Mouse (Mus musculus): ENCODE measurements around the gene Tk2.

The Tk2 gene

GRCm38 (mm10) chr8:104202320-104202719 lies 46.0 kb downstream of the Tk2 start:
- H3K4me1 ChIP-seq (replicated peaks; ENCODE audit: low read depth, low read length): no peaks in the 10 kb centered on the region
- H3K9me3 ChIP-seq (ENCODE audit: low read length): no peaks in the 10 kb centered on the region
- no peaks in the 10 kb centered on the region for H3K36me3 ChIP-seq (ENCODE audit: insufficient read depth, low read length)
- no peak for TF ChIP-seq NANOG (IDR thresholded peaks at IDR 0.05; ENCODE audit: borderline replicate concordance, low read length)
- no peak for TF ChIP-seq POU5F1 (IDR thresholded peaks at IDR 0.05; ENCODE audit: borderline replicate concordance, low read length)
- TF ChIP-seq CTCF (conservative IDR thresholded peaks at IDR 0.05; ENCODE audit: low read length): no peak
- peaks cover 26% of the 10 kb centered on the region for H3K27me3 ChIP-seq (ENCODE audit: insufficient read depth, low read length)
- H3K4me3 ChIP-seq (replicated peaks; ENCODE audit: low read length): no peak overlapping the region

- no peak for TF ChIP-seq POU5F1 (IDR thresholded peaks at IDR 0.05; ENCODE audit: borderline replicate concordance, low read length)
- no peak for TF ChIP-seq CTCF (conservative IDR thresholded peaks at IDR 0.05; ENCODE audit: low read length)
- TF ChIP-seq NANOG (IDR thresholded peaks at IDR 0.05; ENCODE audit: borderline replicate concordance, low read length): no peak
Observed at GRCm38 (mm10) chr8:104201622-104202021, 46.7 kb downstream of the Tk2 start.

GRCm38 (mm10) chr8:104199802-104200201 lies 48.6 kb downstream of the Tk2 start:
- no peaks in the 10 kb centered on the region for H3K9me3 ChIP-seq (ENCODE audit: low read length)
- no peaks in the 10 kb centered on the region for H3K36me3 ChIP-seq (ENCODE audit: insufficient read depth, low read length)
- no peak overlapping the region for H3K4me3 ChIP-seq (replicated peaks; ENCODE audit: low read length)
- no peaks in the 10 kb centered on the region for H3K4me1 ChIP-seq (replicated peaks; ENCODE audit: low read depth, low read length)
- peaks cover 26% of the 10 kb centered on the region for H3K27me3 ChIP-seq (ENCODE audit: insufficient read depth, low read length)
- TF ChIP-seq CTCF (conservative IDR thresholded peaks at IDR 0.05; ENCODE audit: low read length) (no peak), POU5F1 (IDR thresholded peaks at IDR 0.05; ENCODE audit: borderline replicate concordance, low read length) (no peak), NANOG (IDR thresholded peaks at IDR 0.05; ENCODE audit: borderline replicate concordance, low read length) (no peak)

More at GRCm38 (mm10) chr8:104201622-104202021, 46.7 kb downstream of the Tk2 start:
- Histone ChIP-seq H3K27me3 (ENCODE audit: insufficient read depth, low read length) (peaks cover 26% of the 10 kb centered on the region), H3K9me3 (ENCODE audit: low read length) (no peaks in the 10 kb centered on the region), H3K4me3 (replicated peaks; ENCODE audit: low read length) (no peak overlapping the region), H3K4me1 (replicated peaks; ENCODE audit: low read depth, low read length) (no peaks in the 10 kb centered on the region), H3K36me3 (ENCODE audit: insufficient read depth, low read length) (no peaks in the 10 kb centered on the region)

GRCm38 (mm10) chr8:104191496-104191895 lies 56.9 kb downstream of the Tk2 start:
- H3K36me3 ChIP-seq (ENCODE audit: insufficient read depth, low read length): no peaks in the 10 kb centered on the region
- H3K27me3 ChIP-seq (ENCODE audit: insufficient read depth, low read length): peaks cover 15% of the 10 kb centered on the region; the same call in 1 of the 2 replicates
- TF ChIP-seq NANOG (IDR thresholded peaks at IDR 0.05; ENCODE audit: borderline replicate concordance, low read length): no peak
- no peak for TF ChIP-seq CTCF (conservative IDR thresholded peaks at IDR 0.05; ENCODE audit: low read length)
- TF ChIP-seq POU5F1 (IDR thresholded peaks at IDR 0.05; ENCODE audit: borderline replicate concordance, low read length): no peak
- no peaks in the 10 kb centered on the region for H3K4me1 ChIP-seq (replicated peaks; ENCODE audit: low read depth, low read length)
- H3K4me3 ChIP-seq (replicated peaks; ENCODE audit: low read length): no peak overlapping the region
- H3K9me3 ChIP-seq (ENCODE audit: low read length): peaks cover 5% of the 10 kb centered on the region; the same call in 1 of the 2 replicates

- Histone ChIP-seq H3K4me3 (replicated peaks; ENCODE audit: low read length) (no peak overlapping the region), H3K4me1 (replicated peaks; ENCODE audit: low read depth, low read length) (no peaks in the 10 kb centered on the region), H3K27me3 (ENCODE audit: insufficient read depth, low read length) (peaks cover 15% of the 10 kb centered on the region; the same call in 1 of the 2 replicates), H3K36me3 (ENCODE audit: insufficient read depth, low read length) (no peaks in the 10 kb centered on the region), H3K9me3 (ENCODE audit: low read length) (peaks cover 5% of the 10 kb centered on the region; the same call in 1 of the 2 replicates)
- no peak for TF ChIP-seq POU5F1 (IDR thresholded peaks at IDR 0.05; ENCODE audit: borderline replicate concordance, low read length)
Observed at GRCm38 (mm10) chr8:104190777-104191468, 57.4 kb downstream of the Tk2 start.

- no peak for TF ChIP-seq CTCF (conservative IDR thresholded peaks at IDR 0.05; ENCODE audit: low read length)
- TF ChIP-seq POU5F1 (IDR thresholded peaks at IDR 0.05; ENCODE audit: borderline replicate concordance, low read length): no peak
- no peak for TF ChIP-seq NANOG (IDR thresholded peaks at IDR 0.05; ENCODE audit: borderline replicate concordance, low read length)
- H3K27me3 ChIP-seq (ENCODE audit: insufficient read depth, low read length): peaks cover 24% of the 10 kb centered on the region
- no peaks in the 10 kb centered on the region for H3K36me3 ChIP-seq (ENCODE audit: insufficient read depth, low read length)
- H3K4me1 ChIP-seq (replicated peaks; ENCODE audit: low read depth, low read length): no peaks in the 10 kb centered on the region
- peaks cover 4% of the 10 kb centered on the region; the same call in 1 of the 2 replicates for H3K9me3 ChIP-seq (ENCODE audit: low read length)
- H3K4me3 ChIP-seq (replicated peaks; ENCODE audit: low read length): no peak overlapping the region
Observed at GRCm38 (mm10) chr8:104188459-104188858, 59.9 kb downstream of the Tk2 start.

- TF ChIP-seq CTCF (conservative IDR thresholded peaks at IDR 0.05; ENCODE audit: low read length) (no peak), NANOG (IDR thresholded peaks at IDR 0.05; ENCODE audit: borderline replicate concordance, low read length) (no peak), POU5F1 (IDR thresholded peaks at IDR 0.05; ENCODE audit: borderline replicate concordance, low read length) (no peak)
- Histone ChIP-seq H3K4me3 (replicated peaks; ENCODE audit: low read length) (no peak overlapping the region), H3K9me3 (ENCODE audit: low read length) (no peaks in the 10 kb centered on the region), H3K36me3 (ENCODE audit: insufficient read depth, low read length) (no peaks in the 10 kb centered on the region), H3K4me1 (replicated peaks; ENCODE audit: low read depth, low read length) (no peaks in the 10 kb centered on the region), H3K27me3 (ENCODE audit: insufficient read depth, low read length) (peaks cover 27% of the 10 kb centered on the region)
Observed at GRCm38 (mm10) chr8:104187622-104188021, 60.7 kb downstream of the Tk2 start.

GRCm38 (mm10) chr8:104186827-104187226 lies 61.5 kb downstream of the Tk2 start:
- H3K4me3 ChIP-seq (replicated peaks; ENCODE audit: low read length): no peak overlapping the region
- no peak for TF ChIP-seq CTCF (conservative IDR thresholded peaks at IDR 0.05; ENCODE audit: low read length)
- no peak for TF ChIP-seq NANOG (IDR thresholded peaks at IDR 0.05; ENCODE audit: borderline replicate concordance, low read length)
- TF ChIP-seq POU5F1 (IDR thresholded peaks at IDR 0.05; ENCODE audit: borderline replicate concordance, low read length): no peak
- no peaks in the 10 kb centered on the region for H3K36me3 ChIP-seq (ENCODE audit: insufficient read depth, low read length)
- peaks cover 27% of the 10 kb centered on the region for H3K27me3 ChIP-seq (ENCODE audit: insufficient read depth, low read length)
- no peaks in the 10 kb centered on the region for H3K9me3 ChIP-seq (ENCODE audit: low read length)
- no peaks in the 10 kb centered on the region for H3K4me1 ChIP-seq (replicated peaks; ENCODE audit: low read depth, low read length)

GRCm38 (mm10) chr8:104184905-104185304 lies 63.5 kb downstream of the Tk2 start:
- Histone ChIP-seq H3K4me3 (replicated peaks; ENCODE audit: low read length) (no peak overlapping the region), H3K9me3 (ENCODE audit: low read length) (no peaks in the 10 kb centered on the region), H3K27me3 (ENCODE audit: insufficient read depth, low read length) (peaks cover 27% of the 10 kb centered on the region), H3K4me1 (replicated peaks; ENCODE audit: low read depth, low read length) (no peaks in the 10 kb centered on the region), H3K36me3 (ENCODE audit: insufficient read depth, low read length) (no peaks in the 10 kb centered on the region)
- TF ChIP-seq POU5F1 (IDR thresholded peaks at IDR 0.05; ENCODE audit: borderline replicate concordance, low read length) (no peak), NANOG (IDR thresholded peaks at IDR 0.05; ENCODE audit: borderline replicate concordance, low read length) (no peak), CTCF (conservative IDR thresholded peaks at IDR 0.05; ENCODE audit: low read length) (no peak)
